Mouse (Mus musculus) lung, embryonic 16.5 days (tissue): ENCODE measurements around the gene 0610040J01Rik. TPM values are rescaled to one million over a fixed set of nuclear protein-coding genes. Genes with fewer than 3 reads are reported as not detected.
A peak's percentile ranks its signal among the peaks of the same experiment; 100 is the strongest.

Experiments
- ATAC-seq: fragments of 200-750 bp; cut with Nextera tagmentation; 2 replicates; pipeline ENCODE4 v1.8.0; 2017; ENCODE audit warnings: low read depth, mild to moderate bottlenecking, moderate library complexity
- H3K27ac ChIP-seq: fragments of 300-500 bp; sonication (generic); 2 replicates; pipeline ENCODE4 v1.5.1; 2014; ENCODE audit warnings: mild to moderate bottlenecking, control low read depth, low read length
- H3K27me3 ChIP-seq: fragments of 300-500 bp; sonication (generic); 2 replicates; pipeline ENCODE4 v1.6.1; 2014; ENCODE audit warnings: low read depth, low read length, mixed read lengths; ENCODE audit not compliant: control insufficient read depth, insufficient read depth
- H3K36me3 ChIP-seq: fragments of 300-500 bp; sonication (generic); 2 replicates; pipeline ENCODE4 v1.6.1; 2014; ENCODE audit warnings: low read length; ENCODE audit not compliant: control insufficient read depth, insufficient read depth
- H3K4me1 ChIP-seq: fragments of 300-500 bp; sonication (generic); replicated peaks from 2 replicates; pipeline ENCODE4 v1.6.1; 2014; ENCODE audit warnings: low read length, mixed read lengths; ENCODE audit not compliant: control insufficient read depth, insufficient read depth
- H3K4me2 ChIP-seq: fragments of 300-500 bp; sonication (generic); 2 replicates; pipeline ENCODE4 v1.6.1; 2014; ENCODE audit warnings: low read depth, low read length, control low read depth
- H3K4me3 ChIP-seq: fragments of 300-500 bp; sonication (generic); 2 replicates; pipeline ENCODE4 v1.5.1; 2014; ENCODE audit warnings: mild to moderate bottlenecking, low read length, control low read depth
- H3K9ac ChIP-seq: fragments of 300-500 bp; sonication (generic); 2 replicates; pipeline ENCODE4 v1.6.1; 2014; ENCODE audit warnings: low read length, control low read depth
- H3K9me3 ChIP-seq: fragments of 300-500 bp; sonication (generic); 2 replicates; pipeline ENCODE4 v1.6.1; 2016; ENCODE audit warnings: low read length; ENCODE audit not compliant: control insufficient read depth
- WGBS: fragments of 180-500 bp; shearing (Covaris S2); extraction: QIAGEN DNeasy Blood & Tissue Kit; methylation state at CpG from one replicate; pipeline ENCODE4 v1.1.7; 2014; 5-methylcytosine and 5-hydroxymethylcytosine counted together
- polyA plus RNA-seq: library from polyadenylated mRNA; unstranded; fragments of >200 nt; fragmentation: Nextera tagmentation; extraction: Ambion mirVana; gene quantifications from 2 replicates; pipeline ENCODE4 v1.2.1, GENCODE M21; 2015

0610040J01Rik gene
- polyA plus RNA-seq, 1 experiment from 2014 or later: 26.7 TPM

- Histone ChIP-seq H3K9me3 (no peaks in the 10 kb centered on the region), H3K36me3 (no peaks in the 10 kb centered on the region), H3K27ac (peak overlapping the region; percentile 88), H3K9ac (no peak overlapping the region), H3K4me2 (peak overlapping the region; percentile 30), H3K4me3 (no peak overlapping the region), H3K27me3 (no peaks in the 10 kb centered on the region), H3K4me1 (peaks cover 31% of the 10 kb centered on the region)
- peak; percentile 58 for ATAC-seq
- WGBS: 21% methylated on average over 6 of the region's 6 CpGs
Measured at GRCm38 (mm10) chr5:63827006-63827405, 14.8 kb downstream of the 0610040J01Rik start.

DNA sequence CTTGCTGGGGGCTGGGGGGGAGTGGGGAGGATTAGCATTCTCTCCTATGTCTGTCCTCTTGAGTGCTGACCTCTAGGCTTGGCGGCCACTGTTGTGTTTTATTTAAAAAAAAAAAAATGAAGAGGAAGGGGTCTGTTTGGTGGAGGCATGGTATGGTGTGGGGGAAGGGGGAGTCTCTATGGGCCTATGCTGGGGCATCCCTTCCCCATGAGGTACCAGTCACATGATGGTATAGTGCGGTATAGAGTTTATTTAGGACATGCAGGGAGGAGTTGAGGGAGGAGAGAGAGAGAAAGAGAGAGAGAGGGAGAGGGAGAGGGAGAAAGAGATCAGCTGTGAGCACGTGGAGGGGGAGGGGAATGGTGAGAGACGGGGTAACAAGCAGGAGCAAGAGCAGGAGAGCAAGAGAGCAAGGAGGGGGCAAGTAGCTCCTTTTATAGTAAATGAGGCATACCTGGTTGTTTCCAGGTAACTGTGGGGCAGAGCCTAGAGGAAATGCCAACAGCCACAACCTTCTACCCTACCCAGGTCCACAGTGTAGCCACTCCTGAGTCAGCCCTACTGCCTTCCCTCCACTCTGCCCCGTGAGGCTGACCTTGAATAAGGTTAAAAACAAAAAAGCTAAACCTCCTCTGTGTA is 15.4 kb downstream of the 0610040J01Rik start:
- peak; percentile 32 for ATAC-seq
- peak overlapping the region; percentile 30 for H3K4me2 ChIP-seq
- no peaks in the 10 kb centered on the region for H3K9me3 ChIP-seq
- no peaks in the 10 kb centered on the region for H3K36me3 ChIP-seq
- WGBS: 25% methylated on average over 5 of the region's 5 CpGs
- no peak overlapping the region for H3K9ac ChIP-seq
- H3K27me3 ChIP-seq: no peaks in the 10 kb centered on the region
- no peak overlapping the region for H3K4me3 ChIP-seq
- peak overlapping the region; percentile 88 for H3K27ac ChIP-seq
- H3K4me1 ChIP-seq: peaks cover 30% of the 10 kb centered on the region

DNA sequence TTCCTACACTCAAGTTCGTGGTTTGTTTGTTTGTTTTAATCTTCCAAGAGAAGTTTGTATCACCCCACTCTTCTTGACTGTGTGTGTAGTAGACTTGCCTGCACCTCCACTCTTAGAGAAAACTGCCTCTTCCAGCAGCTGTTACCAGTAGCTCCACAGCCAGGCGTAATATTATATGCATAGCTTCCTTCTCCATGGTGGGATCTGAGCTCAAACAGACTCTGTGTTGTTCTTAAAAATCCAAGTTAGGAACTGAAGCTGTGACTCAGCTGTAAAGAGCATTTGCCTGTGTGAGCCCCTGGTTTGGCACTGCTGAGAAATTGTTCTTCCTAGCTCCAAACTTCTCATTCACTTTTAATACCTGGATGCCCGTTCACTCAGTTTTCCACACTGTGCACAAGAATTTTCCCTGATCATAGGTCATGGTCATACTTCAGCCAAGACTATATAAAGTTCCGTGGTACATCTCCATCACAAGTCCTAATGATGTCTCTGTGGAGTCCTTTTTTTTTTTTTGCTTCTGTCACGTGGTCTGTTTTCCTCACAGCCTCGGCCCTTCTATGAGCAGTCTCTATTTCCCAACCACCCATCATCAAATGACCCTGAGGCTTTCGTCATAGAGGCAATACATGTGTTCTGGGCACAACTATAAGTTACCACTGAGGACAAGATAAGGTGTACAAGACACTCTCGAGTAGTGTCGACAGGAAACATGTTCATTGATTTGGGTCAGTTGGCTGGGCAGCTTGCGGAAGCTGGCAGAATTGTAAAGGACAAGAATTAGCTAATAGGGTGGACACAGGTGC is 16.4 kb downstream of the 0610040J01Rik start:
- H3K27ac ChIP-seq: peak overlapping the region; percentile 21; the same call in 1 of the 2 replicates
- no peak overlapping the region for H3K4me3 ChIP-seq
- H3K4me2 ChIP-seq: no peak overlapping the region
- H3K9me3 ChIP-seq: no peaks in the 10 kb centered on the region
- H3K36me3 ChIP-seq: no peaks in the 10 kb centered on the region
- 65% methylated on average over 10 of the region's 10 CpGs for WGBS
- H3K9ac ChIP-seq: no peak overlapping the region
- peaks cover 27% of the 10 kb centered on the region for H3K4me1 ChIP-seq
- no peaks in the 10 kb centered on the region for H3K27me3 ChIP-seq
- ATAC-seq: no peak

DNA sequence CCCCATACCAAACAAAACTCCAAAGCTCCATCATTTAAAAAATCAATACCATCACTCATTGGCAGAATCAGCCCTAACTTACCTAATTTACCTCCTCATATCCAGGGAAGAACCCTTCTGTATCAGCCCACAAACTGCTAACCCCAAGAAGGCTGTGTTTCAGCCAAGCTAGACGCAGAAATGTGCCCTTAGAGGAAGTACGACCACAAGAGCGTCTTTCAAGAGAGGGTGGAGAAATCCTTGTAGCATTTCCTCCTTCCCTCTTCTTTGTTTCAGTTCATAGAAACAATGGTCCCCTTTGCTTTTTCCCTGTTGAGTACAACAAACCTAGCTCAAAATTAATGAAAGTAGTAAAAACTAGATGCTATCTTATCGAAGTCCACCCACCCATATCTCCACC is 18.9 kb downstream of the 0610040J01Rik start:
- 42% methylated on average over 4 of the region's 4 CpGs for WGBS
- peak overlapping the region; percentile 53 for H3K27ac ChIP-seq
- H3K4me1 ChIP-seq: peaks cover 16% of the 10 kb centered on the region
- no peak overlapping the region for H3K4me2 ChIP-seq
- H3K36me3 ChIP-seq: no peaks in the 10 kb centered on the region
- no peak overlapping the region for H3K4me3 ChIP-seq
- H3K9me3 ChIP-seq: no peaks in the 10 kb centered on the region
- no peak for ATAC-seq
- no peak overlapping the region for H3K9ac ChIP-seq
- H3K27me3 ChIP-seq: no peaks in the 10 kb centered on the region

DNA sequence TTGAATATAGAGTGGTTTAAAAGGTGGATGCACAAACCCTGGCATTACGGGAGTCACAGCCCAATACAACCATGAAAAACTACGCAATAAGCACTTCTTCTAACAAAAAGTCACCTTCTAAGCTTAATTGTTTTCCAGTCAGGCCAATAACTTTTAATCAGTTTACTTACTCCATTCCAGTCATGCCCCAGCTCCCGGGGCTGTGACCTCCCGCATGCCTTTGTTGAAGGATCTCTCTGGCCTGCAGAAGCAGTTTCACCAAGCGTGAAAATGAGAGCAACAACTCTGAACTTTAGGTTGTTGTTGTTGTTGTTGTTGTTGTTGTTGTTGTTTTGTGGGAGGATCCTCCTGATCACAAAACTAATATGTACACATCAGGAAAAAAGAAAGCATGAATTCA is 21.8 kb downstream of the 0610040J01Rik start:
- WGBS: 58% methylated on average over 5 of the region's 5 CpGs

DNA sequence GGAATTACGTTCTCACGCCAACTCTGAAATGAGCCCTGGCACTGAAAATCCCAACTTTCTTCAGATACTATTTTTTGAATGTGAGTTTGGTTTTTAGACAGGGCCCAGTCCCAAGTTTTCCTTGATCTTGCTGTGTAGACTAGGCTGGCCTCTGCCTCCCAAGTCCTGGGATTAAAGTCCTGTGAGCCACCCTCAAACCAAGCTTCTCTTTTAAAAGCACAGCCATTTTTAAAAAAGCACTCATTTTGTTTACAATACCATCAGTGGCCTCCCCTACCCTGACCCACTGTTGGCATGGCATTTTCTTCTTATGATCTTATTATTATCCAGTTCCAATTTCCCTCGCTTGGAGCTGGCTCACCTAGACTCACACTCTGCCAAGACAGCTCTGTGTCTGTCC is 22.3 kb downstream of the 0610040J01Rik start:
- Histone ChIP-seq H3K36me3 (no peaks in the 10 kb centered on the region), H3K27me3 (no peaks in the 10 kb centered on the region), H3K4me1 (peaks cover 5% of the 10 kb centered on the region; the same call in 1 of the 2 replicates), H3K4me3 (no peak overlapping the region), H3K9me3 (no peaks in the 10 kb centered on the region), H3K27ac (no peak overlapping the region), H3K9ac (no peak overlapping the region), H3K4me2 (no peak overlapping the region)
- 74% methylated on average over 3 of the region's 3 CpGs for WGBS
- ATAC-seq: no peak

More for the DNA sequence above, 21.8 kb downstream of the 0610040J01Rik start:
- ATAC-seq: no peak
- Histone ChIP-seq H3K9me3 (no peaks in the 10 kb centered on the region), H3K4me3 (no peak overlapping the region), H3K4me2 (no peak overlapping the region), H3K36me3 (no peaks in the 10 kb centered on the region), H3K27me3 (no peaks in the 10 kb centered on the region), H3K4me1 (peaks cover 5% of the 10 kb centered on the region; the same call in 1 of the 2 replicates), H3K27ac (no peak overlapping the region), H3K9ac (no peak overlapping the region)

- ATAC-seq: no peak
- Histone ChIP-seq H3K4me3 (no peak overlapping the region), H3K9me3 (no peaks in the 10 kb centered on the region), H3K27me3 (no peaks in the 10 kb centered on the region), H3K27ac (no peak overlapping the region), H3K9ac (no peak overlapping the region), H3K4me1 (no peaks in the 10 kb centered on the region; the same call in 1 of the 2 replicates), H3K4me2 (no peak overlapping the region), H3K36me3 (no peaks in the 10 kb centered on the region)
- 58% methylated on average over 5 of the region's 5 CpGs for WGBS
Measured at GRCm38 (mm10) chr5:63837115-63837514, 25.0 kb downstream of the 0610040J01Rik start.

GRCm38 (mm10) chr5:63837851-63838250 is 25.7 kb downstream of the 0610040J01Rik start:
- 86% methylated on average over 2 of the region's 2 CpGs for WGBS
- no peak overlapping the region for H3K9ac ChIP-seq
- no peak for ATAC-seq
- H3K4me2 ChIP-seq: no peak overlapping the region
- H3K4me1 ChIP-seq: no peaks in the 10 kb centered on the region; the same call in 1 of the 2 replicates
- no peaks in the 10 kb centered on the region for H3K36me3 ChIP-seq
- no peak overlapping the region for H3K4me3 ChIP-seq
- H3K27me3 ChIP-seq: no peaks in the 10 kb centered on the region
- H3K9me3 ChIP-seq: no peaks in the 10 kb centered on the region
- no peak overlapping the region for H3K27ac ChIP-seq

DNA sequence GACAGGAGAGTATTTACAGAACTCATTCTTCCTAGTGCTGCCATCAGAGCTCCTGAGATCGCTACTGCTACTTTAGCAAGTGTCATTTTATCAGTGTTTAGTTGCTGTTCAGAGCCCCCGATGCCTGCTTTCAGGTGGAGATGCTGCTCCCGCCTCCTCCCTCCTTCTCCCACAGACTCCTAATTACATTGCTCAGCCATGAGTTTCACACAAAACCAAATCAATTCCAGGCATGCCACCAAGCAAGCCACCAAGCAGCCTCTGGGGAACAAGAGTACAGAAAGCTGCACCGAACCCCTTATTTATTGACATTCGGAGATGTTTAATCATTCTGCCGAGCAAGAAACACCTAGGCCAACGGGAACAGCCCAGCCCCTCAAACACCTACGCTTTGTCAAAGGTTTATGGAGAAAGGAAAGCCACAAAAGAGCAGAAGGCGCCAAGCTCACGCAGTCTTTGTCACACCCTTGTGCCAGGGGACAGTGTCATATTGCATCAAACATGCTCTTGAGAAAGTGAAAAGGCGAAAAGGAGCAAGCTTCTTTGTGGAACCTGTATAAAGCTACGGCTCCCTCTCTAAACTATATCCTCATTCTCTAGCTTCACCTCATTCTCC is 27.7 kb downstream of the 0610040J01Rik start:
- Histone ChIP-seq H3K4me2 (no peak overlapping the region), H3K4me3 (no peak overlapping the region), H3K27ac (no peak overlapping the region), H3K9ac (no peak overlapping the region), H3K36me3 (no peaks in the 10 kb centered on the region), H3K27me3 (no peaks in the 10 kb centered on the region), H3K9me3 (no peaks in the 10 kb centered on the region), H3K4me1 (no peaks in the 10 kb centered on the region; the same call in 1 of the 2 replicates)
- no peak for ATAC-seq
- WGBS: 42% methylated on average over 12 of the region's 12 CpGs
